Mouse (Mus musculus): ENCODE results near the gene Nop9. TPM values are rescaled to one million over a fixed set of nuclear protein-coding genes. Genes with fewer than 3 reads are reported as not detected.

The Nop9 gene
- total and polyA plus RNA-seq, 3 experiments = 38.5 to 92.1 (median 89.1) TPM

DNA sequence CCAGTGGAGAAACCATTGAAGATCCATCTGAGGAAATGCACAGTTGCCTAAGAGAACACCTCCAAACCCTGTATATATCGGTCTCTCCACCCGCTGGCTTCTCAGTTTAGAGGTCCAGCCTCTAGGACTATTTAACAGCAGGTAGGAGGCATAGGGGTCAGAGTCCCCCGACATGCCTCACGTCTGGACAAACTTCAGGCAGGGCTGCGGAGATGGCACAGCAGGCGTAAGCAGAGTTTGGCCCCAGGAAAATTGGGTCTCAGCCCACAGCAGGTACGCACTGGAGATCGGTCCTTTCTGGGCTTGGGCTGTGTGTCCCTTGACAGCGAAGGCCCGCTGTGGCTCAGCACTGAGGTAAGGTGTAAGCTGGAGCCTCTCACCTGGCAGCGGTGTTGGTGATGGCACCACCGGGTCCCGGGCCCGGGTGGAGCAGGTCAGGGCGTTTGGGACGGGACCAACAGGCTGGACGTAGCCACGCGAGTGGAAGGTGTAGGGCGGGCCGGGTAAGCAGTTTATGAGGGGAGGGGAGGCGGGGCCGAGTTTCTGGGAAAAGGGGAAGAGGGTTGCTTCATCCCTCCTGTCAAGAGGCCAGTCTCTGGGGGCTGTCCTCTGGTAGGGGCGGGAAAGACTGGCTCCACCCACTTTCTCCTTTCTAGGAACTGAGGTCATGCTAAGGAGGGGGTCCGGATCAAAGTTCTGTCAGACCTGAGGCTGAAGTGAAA, 32.3 kb upstream of the Nop9 start:
- dilution Hi-C loops (cut with MboI; ENCODE audit: extremely low pct_ligation_motif_present, extremely low pct_unique_long_range_greater_than_20kb, low sequenced_read_pairs) = no loop called here
- DNase-seq (ENCODE audit: extremely low read depth) = no peak
- no peaks in the 10 kb centered on the region for H3K4me1 ChIP-seq (ENCODE audit: control insufficient read depth in 1 of 2, insufficient read depth in 2 of 2)

DNA sequence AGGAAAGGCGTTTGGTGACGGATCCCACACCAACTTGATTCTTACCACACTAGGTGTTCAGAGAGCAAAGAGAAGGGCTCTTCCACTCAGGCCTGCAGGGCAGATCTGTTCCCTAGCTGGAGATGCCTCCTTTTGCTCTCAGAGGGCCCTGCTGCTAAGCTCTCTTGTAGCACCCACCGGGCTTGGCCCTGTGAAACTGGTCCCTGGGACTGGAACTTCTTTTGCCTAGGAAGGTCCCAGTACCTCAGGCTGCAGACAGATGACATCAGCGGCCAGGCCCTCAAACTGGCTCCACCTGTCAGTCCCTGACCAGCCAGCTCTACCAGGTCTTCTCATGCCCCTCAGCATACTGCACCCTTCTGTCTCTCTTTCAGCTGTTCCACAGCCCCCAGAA, 31.8 kb upstream of the Nop9 start, which contains the start of gene Tgm1:
TSS of gene Tgm1 (minus strand) at position 198 of the 394 bp plus-strand sequence.
- H3K4me1 ChIP-seq (ENCODE audit: control insufficient read depth in 1 of 2, insufficient read depth in 2 of 2) = no peaks in the 10 kb centered on the region
- no peak for DNase-seq (ENCODE audit: extremely low read depth)
- H3K36me3 ChIP-seq (replicated peaks in 1 of 2; ENCODE audit: control insufficient read depth in 1 of 2, insufficient read depth in 1 of 2, low read length in 1 of 2) = peaks cover 22 to 28% of the 10 kb centered on the region in 2 experiments
- H3K9ac ChIP-seq (ENCODE audit: insufficient read depth, low read depth) = no peak within 1 kb of the TSS
- H3K4me2 ChIP-seq (ENCODE audit: insufficient read depth, low read depth, poor library complexity, severe bottlenecking) = no peak within 1 kb of the TSS
- dilution Hi-C loops (cut with MboI; ENCODE audit: extremely low pct_ligation_motif_present, extremely low pct_unique_long_range_greater_than_20kb, low sequenced_read_pairs) (no loop called here), in situ Hi-C loops (cut with MboI; ENCODE audit: low pct_ligation_motif_present, low pct_unique_long_range_greater_than_20kb, low sequenced_read_pairs) (no loop called here)
- H3K9me3 ChIP-seq (replicated peaks; ENCODE audit: low read length) = no peaks in the 10 kb centered on the region
- no peak within 1 kb of the TSS for H3K4me3 ChIP-seq (replicated peaks in 1 of 3; ENCODE audit: low read depth in 2 of 3, low read length in 2 of 3, poor library complexity in 1 of 3)
- no peaks in the 10 kb centered on the region for H3K79me2 ChIP-seq (replicated peaks; ENCODE audit: control insufficient read depth, extremely low read depth, insufficient read depth, poor library complexity, severe bottlenecking)
- peaks cover 2% of the 10 kb centered on the region for H3K27me3 ChIP-seq (replicated peaks)
- no peak within 1 kb of the TSS for H3K27ac ChIP-seq (ENCODE audit: insufficient read depth, low read depth)
- TF ChIP-seq TCF12 (IDR thresholded peaks at IDR 0.05; ENCODE audit: low read depth, low read length) (no peak), SIN3A (IDR thresholded peaks at IDR 0.05; ENCODE audit: low read length) (no peak), JUND (conservative IDR thresholded peaks at IDR 0.05; ENCODE audit: low read depth, low read length) (no peak), BHLHE40 (IDR thresholded peaks at IDR 0.05; ENCODE audit: low read depth, low read length) (no peak), POLR2AphosphoS2 (IDR thresholded peaks at IDR 0.05; ENCODE audit: low read depth, low read length) (no peak), GABPA (IDR thresholded peaks at IDR 0.05; ENCODE audit: insufficient replicate concordance, low read depth, low read length) (no peak), UBTF (IDR thresholded peaks at IDR 0.05; ENCODE audit: low read depth, low read length) (no peak), ELF1 (IDR thresholded peaks at IDR 0.05; ENCODE audit: low read depth, low read length) (no peak), RCOR1 (conservative IDR thresholded peaks at IDR 0.05; ENCODE audit: low read depth, low read length) (no peak), ZC3H11A (IDR thresholded peaks at IDR 0.05; ENCODE audit: low read depth, low read length) (no peak), JUN (IDR thresholded peaks at IDR 0.05; ENCODE audit: insufficient read depth, low read depth, low read length) (no peak), MYC (IDR thresholded peaks at IDR 0.05; ENCODE audit: low read depth, low read length) (no peak), ZKSCAN1 (IDR thresholded peaks at IDR 0.05; ENCODE audit: borderline replicate concordance, low read depth, low read length) (no peak), ZMIZ1 (IDR thresholded peaks at IDR 0.05; ENCODE audit: low read depth, low read length) (no peak), MXI1 (IDR thresholded peaks at IDR 0.05; ENCODE audit: low read depth, low read length) (no peak), EP300 (IDR thresholded peaks at IDR 0.05; ENCODE audit: low read length) (no peak), IRF4 (IDR thresholded peaks at IDR 0.05; ENCODE audit: low read depth, low read length) (no peak), CHD1 (IDR thresholded peaks at IDR 0.05; ENCODE audit: low read depth, low read length) (no peak), USF1 (IDR thresholded peaks at IDR 0.05; ENCODE audit: low read depth, low read length) (no peak), MAX (IDR thresholded peaks at IDR 0.05; ENCODE audit: low read length) (no peak)

More for the DNA sequence above, 32.3 kb upstream of the Nop9 start:
- in situ Hi-C loops (cut with MboI; ENCODE audit: low pct_ligation_motif_present, low pct_unique_long_range_greater_than_20kb, low sequenced_read_pairs) = no loop called here
- H3K9me3 ChIP-seq (replicated peaks; ENCODE audit: low read length) = no peaks in the 10 kb centered on the region
- no peak overlapping the region for H3K4me3 ChIP-seq (replicated peaks in 1 of 3; ENCODE audit: low read depth in 2 of 3, low read length in 2 of 3, poor library complexity in 1 of 3)
- H3K27me3 ChIP-seq (replicated peaks) = peaks cover 2% of the 10 kb centered on the region
- H3K79me2 ChIP-seq (replicated peaks; ENCODE audit: control insufficient read depth, extremely low read depth, insufficient read depth, poor library complexity, severe bottlenecking) = no peaks in the 10 kb centered on the region
- H3K9ac ChIP-seq (ENCODE audit: insufficient read depth, low read depth) = no peak overlapping the region
- no peak for TF ChIP-seq PAX5 (IDR thresholded peaks at IDR 0.05; ENCODE audit: low read length)
- no peak for TF ChIP-seq ELF1 (IDR thresholded peaks at IDR 0.05; ENCODE audit: low read depth, low read length)
- no peak for TF ChIP-seq SMC3 (IDR thresholded peaks at IDR 0.05; ENCODE audit: low read depth, low read length)
- no peak for TF ChIP-seq POLR2AphosphoS2 (IDR thresholded peaks at IDR 0.05; ENCODE audit: low read depth, low read length)
- TF ChIP-seq JUND (conservative IDR thresholded peaks at IDR 0.05; ENCODE audit: low read depth, low read length) = no peak
- no peak for TF ChIP-seq BHLHE40 (IDR thresholded peaks at IDR 0.05; ENCODE audit: low read depth, low read length)
- peaks cover 17 to 22% of the 10 kb centered on the region in 2 experiments for H3K36me3 ChIP-seq (replicated peaks in 1 of 2; ENCODE audit: control insufficient read depth in 1 of 2, insufficient read depth in 1 of 2, low read length in 1 of 2)
- no peak overlapping the region for H3K27ac ChIP-seq (ENCODE audit: insufficient read depth, low read depth)
- H3K4me2 ChIP-seq (ENCODE audit: insufficient read depth, low read depth, poor library complexity, severe bottlenecking) = no peak overlapping the region
